Mouse (Mus musculus): Measurements from ENCODE around the gene Agfg1. TPM values are rescaled to one million over a fixed set of nuclear protein-coding genes. Genes with fewer than 3 reads are reported as not detected.
"Not testable (repeated sequence)": the region's sequence is repeated elsewhere in the genome, so short reads cannot be mapped to it uniquely, and the experiment has no call there.

The Agfg1 gene
- polyA plus RNA-seq, 1 experiment from 2014 or later = 21.6 TPM

GRCm38 (mm10) chr1:82946029-82946428, 106.7 kb downstream of the Agfg1 start:
- not testable (repeated sequence) for H3K9ac ChIP-seq (ENCODE audit: low read length); H3K4me3 ChIP-seq (replicated peaks; ENCODE audit: low read length); H3K27ac ChIP-seq (ENCODE audit: low read length); H3K9me3 ChIP-seq (replicated peaks; ENCODE audit: control insufficient read depth, low read length); H3K27me3 ChIP-seq (ENCODE audit: control insufficient read depth, insufficient read depth, low read length); H3K4me1 ChIP-seq (ENCODE audit: control insufficient read depth, insufficient read depth, low read length); ATAC-seq (ENCODE audit: insufficient read depth, low FRiP score); H3K4me2 ChIP-seq (ENCODE audit: low read depth, low read length); H3K36me3 ChIP-seq (ENCODE audit: control insufficient read depth, insufficient read depth, low read length)
- 100% methylated on average over 2 of the region's 2 CpGs for WGBS

- no peak overlapping the region for H3K4me2 ChIP-seq (ENCODE audit: low read depth, low read length)
- 84% methylated on average over 2 of the region's 2 CpGs for WGBS
- H3K27ac ChIP-seq (ENCODE audit: low read length) = no peak overlapping the region
- H3K27me3 ChIP-seq (ENCODE audit: control insufficient read depth, insufficient read depth, low read length) = no peaks in the 10 kb centered on the region
- H3K4me3 ChIP-seq (replicated peaks; ENCODE audit: low read length) = no peak overlapping the region
- no peak for ATAC-seq (ENCODE audit: insufficient read depth, low FRiP score)
- no peak overlapping the region for H3K9ac ChIP-seq (ENCODE audit: low read length)
- no peaks in the 10 kb centered on the region for H3K36me3 ChIP-seq (ENCODE audit: control insufficient read depth, insufficient read depth, low read length)
- H3K9me3 ChIP-seq (replicated peaks; ENCODE audit: control insufficient read depth, low read length) = no peaks in the 10 kb centered on the region
- no peaks in the 10 kb centered on the region for H3K4me1 ChIP-seq (ENCODE audit: control insufficient read depth, insufficient read depth, low read length)
Measured at GRCm38 (mm10) chr1:82948601-82949000, 109.3 kb downstream of the Agfg1 start.

Small RNAs within 50 kb of the gene (microRNA-seq; reads per million reads assigned to microRNA genes)
- not detected for gene Gm22396

Other genes with a start within 250 kb of the Agfg1 start
- 170 and 177 TPM in 2 replicates for gene Mff, start 114.6 kb upstream of the Agfg1 start, polyA plus RNA-seq (2015; fragmentation: Nextera tagmentation; extraction: Ambion mirVana)
- gene Tm4sf20, start 71.0 kb upstream of the Agfg1 start, polyA plus RNA-seq (2015; fragmentation: Nextera tagmentation; extraction: Ambion mirVana) = 19.1 and 21.3 TPM in 2 replicates
- gene Gm47791, start 68.2 kb upstream of the Agfg1 start, polyA plus RNA-seq (2015; fragmentation: Nextera tagmentation; extraction: Ambion mirVana) = not detected in 2 replicates
- 0.17 and 0.30 TPM in 2 replicates for gene A030005L19Rik, start 73.8 kb downstream of the Agfg1 start, polyA plus RNA-seq (2015; fragmentation: Nextera tagmentation; extraction: Ambion mirVana)
- gene A030014E15Rik, start 85.4 kb downstream of the Agfg1 start, polyA plus RNA-seq (2015; fragmentation: Nextera tagmentation; extraction: Ambion mirVana) = not detected in 2 replicates
- not detected in 2 replicates for gene Gm6217, start 91.9 kb downstream of the Agfg1 start, polyA plus RNA-seq (2015; fragmentation: Nextera tagmentation; extraction: Ambion mirVana)
- not detected in 2 replicates for gene A030003K21Rik, start 103.9 kb downstream of the Agfg1 start, polyA plus RNA-seq (2015; fragmentation: Nextera tagmentation; extraction: Ambion mirVana)
- not detected in 2 replicates for gene Gm7544, start 116.5 kb downstream of the Agfg1 start, polyA plus RNA-seq (2015; fragmentation: Nextera tagmentation; extraction: Ambion mirVana)
- not detected in 2 replicates for gene Gm47955, start 120.8 kb downstream of the Agfg1 start, polyA plus RNA-seq (2015; fragmentation: Nextera tagmentation; extraction: Ambion mirVana)
- not detected in 2 replicates for gene Gm47959, start 161.1 kb downstream of the Agfg1 start, polyA plus RNA-seq (2015; fragmentation: Nextera tagmentation; extraction: Ambion mirVana)
- gene Slc19a3, start 199.0 kb downstream of the Agfg1 start, polyA plus RNA-seq (2015; fragmentation: Nextera tagmentation; extraction: Ambion mirVana) = 0.54 and 0.88 TPM in 2 replicates
- gene Krtap28-10, start 203.0 kb downstream of the Agfg1 start, polyA plus RNA-seq (2015; fragmentation: Nextera tagmentation; extraction: Ambion mirVana) = not detected in 2 replicates
- not detected in 2 replicates for gene Gm47969, start 205.4 kb downstream of the Agfg1 start, polyA plus RNA-seq (2015; fragmentation: Nextera tagmentation; extraction: Ambion mirVana)
- not detected in 2 replicates for gene A030005K14Rik, start 219.9 kb downstream of the Agfg1 start, polyA plus RNA-seq (2015; fragmentation: Nextera tagmentation; extraction: Ambion mirVana)
- gene Krtap28-13, start 221.4 kb downstream of the Agfg1 start, polyA plus RNA-seq (2015; fragmentation: Nextera tagmentation; extraction: Ambion mirVana) = not detected in 2 replicates